In the genomic region with DNA sequence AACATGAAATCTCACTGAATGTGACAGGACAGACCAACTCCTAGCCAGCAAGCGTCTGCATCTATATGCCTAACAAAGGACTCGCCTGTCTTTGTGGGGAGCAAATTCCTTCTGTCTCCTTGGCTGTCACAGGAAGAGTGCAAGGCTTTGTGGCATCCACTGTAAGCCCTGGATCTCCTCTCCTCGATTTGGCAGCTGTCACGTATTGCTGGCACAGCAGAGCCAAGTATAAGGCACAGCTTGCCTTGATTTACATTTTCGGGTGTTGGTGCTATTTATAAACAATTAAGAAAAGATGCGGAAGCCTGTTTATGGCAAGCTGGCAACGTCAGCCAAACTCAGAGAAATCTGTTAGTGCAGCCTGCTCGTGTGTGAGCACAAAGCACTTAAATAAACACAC, we compare ENCODE assay signal across 9 mouse cellular contexts. TPM values are rescaled to one million over a fixed set of nuclear protein-coding genes. Genes with fewer than 3 reads are reported as not detected.
DNase-seq lines count a peak whose midpoint lies in the region; ATAC-seq and TF ChIP-seq lines count a peak whose summit lies in the region.
"Had no signal": no experiment of that assay in that cellular context is flagged by ENCODE, and none has a peak within 500 bp of the region (broad histone marks: within the 10 kb centered on the region; RNA-seq: fewer than 3 reads in every experiment).

No protein-coding gene starts in this region.

- TF ChIP-seq CTCF in stomach, postnatal 0 days (IDR thresholded peaks at IDR 0.05; ENCODE audit: low read depth), result no peak

- no peak overlapping the region for H3K9ac ChIP-seq in limb, embryonic 12.5 days (replicated peaks)
- no peak overlapping the region for H3K9ac ChIP-seq in stomach, postnatal 0 days (ENCODE audit: low read length)

- WGBS in limb, embryonic 12.5 days, result 19% methylated on average over 8 of the region's 8 CpGs
- 23% methylated on average over 8 of the region's 8 CpGs for WGBS in stomach, postnatal 0 days

- H3K27ac ChIP-seq in limb, embryonic 12.5 days, result peak overlapping the region; percentile 24; the same call in 1 of the 2 replicates
- H3K27ac ChIP-seq in stomach, postnatal 0 days (replicated peaks), result peak overlapping the region; percentile 40
- H3K27ac ChIP-seq: kidney, postnatal 0 days had no signal

- peaks cover 62% of the 10 kb centered on the region for H3K4me1 ChIP-seq in limb, embryonic 12.5 days (replicated peaks)
- H3K4me1 ChIP-seq in stomach, postnatal 0 days (replicated peaks; ENCODE audit: control insufficient read depth, insufficient read depth), result peaks cover 12% of the 10 kb centered on the region

- no peaks in the 10 kb centered on the region for H3K27me3 ChIP-seq in limb, embryonic 12.5 days
- H3K27me3 ChIP-seq in stomach, postnatal 0 days (ENCODE audit: control insufficient read depth, insufficient read depth, low read length), result no peaks in the 10 kb centered on the region

- H3K4me3 ChIP-seq in limb, embryonic 12.5 days (replicated peaks), result no peak overlapping the region
- H3K4me3 ChIP-seq in stomach, postnatal 0 days (ENCODE audit: low read depth, low read length), result no peak overlapping the region

- no peak for ATAC-seq in limb, embryonic 12.5 days (ENCODE audit: insufficient number of reproducible peaks, insufficient read depth, low FRiP score, low TSS enrichment, low read depth)
- no peak for ATAC-seq in stomach, postnatal 0 days (ENCODE audit: low FRiP score, low TSS enrichment)

- H3K36me3 ChIP-seq in limb, embryonic 12.5 days, result no peaks in the 10 kb centered on the region
- H3K36me3 ChIP-seq in stomach, postnatal 0 days (ENCODE audit: control insufficient read depth, insufficient read depth, low read length), result no peaks in the 10 kb centered on the region

- H3K9me3 ChIP-seq in limb, embryonic 12.5 days, result no peaks in the 10 kb centered on the region
- H3K9me3 ChIP-seq in stomach, postnatal 0 days (ENCODE audit: control insufficient read depth, low read length), result no peaks in the 10 kb centered on the region

- DNase-seq in cerebellum, postnatal 10 days, result peak; percentile 75 to 82
- no peak for DNase-seq in cerebellum, postnatal 36 days
- DNase-seq in lung, postnatal 10 days, result peak; percentile 25
- no peak for DNase-seq in lung, postnatal 25 days (ENCODE audit: low spot score)
- DNase-seq in stomach, postnatal 0 days (ENCODE audit: low spot score), result no peak
- no peak for DNase-seq in adipocyte (ENCODE audit: low spot score)
- DNase-seq in spleen, postnatal 4 days (ENCODE audit: low spot score in 2 of 2), result no peak

- 0 out of 2 replicates have a peak overlapping the region, but pooled peaks have one; percentile 10 for H3K4me2 ChIP-seq in limb, embryonic 12.5 days
- no peak overlapping the region for H3K4me2 ChIP-seq in stomach, postnatal 0 days (replicated peaks; ENCODE audit: low read depth)

- TF ChIP-seq EP300 in stomach, postnatal 0 days (optimal IDR thresholded peaks at IDR 0.05), result no peak

RNA-seq across cellular contexts. Expression of a gene that starts 25.3 kb away (rescaled TPM):
- polyA plus RNA-seq in limb, embryonic 12.5 days (2016; fragmentation: Nextera tagmentation; extraction: Ambion mirVana), result 15.4 and 16.6 TPM in 2 replicates
- 9.3 and 9.4 TPM in 2 replicates for polyA plus RNA-seq in stomach, postnatal 0 days (2015; fragmentation: Nextera tagmentation; extraction: Ambion mirVana)

Comparison
In these comparisons a context has a peak if more than half of its experiments do, and no peak if none do; other contexts are left out.
1. DNase-seq: peak in cerebellum, postnatal 10 days (2 of 2) and lung, postnatal 10 days (single experiment); none in cerebellum, postnatal 36 days (0 of 2), lung, postnatal 25 days (single experiment), stomach, postnatal 0 days (single experiment), adipocyte (single experiment) and spleen, postnatal 4 days (0 of 2).